Mouse (Mus musculus) forebrain, embryonic 15.5 days (tissue): ENCODE results near the gene 1700080E11Rik. TPM values are rescaled to one million over a fixed set of nuclear protein-coding genes. Genes with fewer than 3 reads are reported as not detected.

Experiments used
- ATAC-seq: fragments of 200-750 bp; cut with Nextera tagmentation; replicated peaks from 2 replicates; pipeline ENCODE4 v1.8.0; 2017; ENCODE audit warnings: mild to moderate bottlenecking, moderate TSS enrichment, moderate library complexity
- H3K27ac ChIP-seq: fragments of 300-500 bp; sonication (generic); replicated peaks from 2 replicates; pipeline ENCODE4 v1.5.1; 2015; ENCODE audit warnings: mild to moderate bottlenecking, inconsistent platforms
- H3K27me3 ChIP-seq: fragments of 300-500 bp; sonication (generic); 2 replicates; pipeline ENCODE4 v1.6.1; 2015; ENCODE audit warnings: inconsistent platforms
- H3K36me3 ChIP-seq: fragments of 300-500 bp; sonication (generic); 2 replicates; pipeline ENCODE4 v1.6.1; 2015; ENCODE audit warnings: mild to moderate bottlenecking, inconsistent platforms
- H3K4me1 ChIP-seq: fragments of 300-500 bp; sonication (generic); 2 replicates; pipeline ENCODE4 v1.6.1; 2015; ENCODE audit warnings: inconsistent platforms
- H3K4me2 ChIP-seq: fragments of 300-500 bp; sonication (generic); replicated peaks from 2 replicates; pipeline ENCODE4 v1.6.1; 2015; ENCODE audit warnings: mild to moderate bottlenecking, inconsistent platforms
- H3K4me3 ChIP-seq: fragments of 300-500 bp; sonication (generic); 2 replicates; pipeline ENCODE4 v1.5.1; 2015; ENCODE audit warnings: mild to moderate bottlenecking, inconsistent platforms
- H3K9ac ChIP-seq: fragments of 300-500 bp; sonication (generic); replicated peaks from 2 replicates; pipeline ENCODE4 v1.6.1; 2015; ENCODE audit warnings: mild to moderate bottlenecking, inconsistent platforms
- H3K9me3 ChIP-seq: fragments of 300-500 bp; sonication (generic); 2 replicates; pipeline ENCODE4 v1.6.1; 2016; ENCODE audit warnings: inconsistent platforms
- WGBS: fragments of 180-500 bp; shearing (Covaris S2); methylation state at CpG from one replicate; pipeline ENCODE4 v1.1.7; 2015; ENCODE audit warnings: mixed read lengths; 5-methylcytosine and 5-hydroxymethylcytosine counted together
- polyA plus RNA-seq: library from polyadenylated mRNA; unstranded; fragments of >200 nt; fragmentation: Nextera tagmentation; extraction: Ambion mirVana; gene quantifications from 2 replicates; pipeline ENCODE4 v1.2.1, GENCODE M21; 2015

1700080E11Rik gene
- polyA plus RNA-seq, 1 experiment from 2014 or later, result not detected

DNA sequence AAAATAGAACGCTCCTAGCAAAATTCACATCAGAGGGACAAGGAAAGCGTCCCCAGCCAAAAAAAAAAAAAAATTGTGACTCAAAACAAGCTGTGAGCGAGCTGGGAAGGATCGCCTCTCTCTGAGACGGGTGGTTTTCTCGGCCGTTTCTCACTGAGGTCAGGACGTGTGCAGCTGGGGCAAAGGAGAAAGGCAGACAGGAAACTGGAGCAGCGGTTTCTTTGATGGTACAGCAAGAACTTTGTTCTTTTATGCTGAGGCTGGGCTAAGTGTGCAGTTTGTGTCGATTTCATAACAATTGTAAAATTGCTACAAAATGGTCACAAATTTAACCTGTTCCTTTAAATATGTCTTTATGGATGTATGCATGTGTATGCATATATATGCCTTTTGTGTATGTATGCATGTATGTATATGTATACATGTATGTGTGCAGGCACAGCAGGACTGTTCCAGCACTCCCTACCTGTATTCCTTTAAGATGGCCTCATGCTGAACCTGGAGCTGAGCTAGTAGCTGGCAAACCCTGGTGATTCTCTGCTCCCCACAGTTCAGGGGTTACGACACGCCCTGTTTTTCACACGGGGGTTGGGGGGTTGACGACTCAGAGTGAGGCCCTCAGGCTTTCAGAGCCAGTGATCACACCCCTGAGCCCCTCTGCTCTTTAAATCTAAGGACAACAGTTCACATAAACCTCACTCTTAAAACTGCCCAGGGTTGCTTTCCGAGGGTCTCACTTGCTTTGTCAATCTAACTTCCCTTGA, 43.9 kb downstream of the 1700080E11Rik start:
- ATAC-seq, result no peak
- Histone ChIP-seq H3K27me3 (no peaks in the 10 kb centered on the region), H3K4me1 (no peaks in the 10 kb centered on the region), H3K9me3 (no peaks in the 10 kb centered on the region), H3K9ac (no peak overlapping the region), H3K4me3 (no peak overlapping the region), H3K36me3 (no peaks in the 10 kb centered on the region), H3K27ac (no peak overlapping the region), H3K4me2 (no peak overlapping the region)
- 77% methylated on average over 15 of the region's 15 CpGs for WGBS

Other genes starting within 250 kb of the 1700080E11Rik start
- gene Mrpl3, start 91.9 kb downstream of the 1700080E11Rik start, polyA plus RNA-seq, result 98.6 and 103 TPM in 2 replicates
- gene Nudt16, start 13.3 kb downstream of the 1700080E11Rik start, polyA plus RNA-seq, result 28.4 and 33.1 TPM in 2 replicates